Mouse (Mus musculus) splenic B cell, adult 2 months (primary cell): ENCODE results near the gene Capn2.

ENCODE experiments used
- DNase-seq: peaks from one replicate; pipeline ENCODE4 v3.0.0-alpha.2; 2011; ENCODE audit warnings: low read depth, low spot score
- H3K27me3 ChIP-seq: 2 replicates; pipeline ENCODE4 v1.6.1; 2012; ENCODE audit warnings: mild to moderate bottlenecking, low read length, moderate library complexity, mixed read lengths; ENCODE audit not compliant: control insufficient read depth, poor library complexity, insufficient read depth, severe bottlenecking
- H3K36me3 ChIP-seq: 2 replicates; pipeline ENCODE4 v1.6.1; 2012; ENCODE audit warnings: mild to moderate bottlenecking, low read length, moderate library complexity, mixed read lengths; ENCODE audit not compliant: control insufficient read depth, poor library complexity, insufficient read depth, severe bottlenecking

Gene Capn2

DNA sequence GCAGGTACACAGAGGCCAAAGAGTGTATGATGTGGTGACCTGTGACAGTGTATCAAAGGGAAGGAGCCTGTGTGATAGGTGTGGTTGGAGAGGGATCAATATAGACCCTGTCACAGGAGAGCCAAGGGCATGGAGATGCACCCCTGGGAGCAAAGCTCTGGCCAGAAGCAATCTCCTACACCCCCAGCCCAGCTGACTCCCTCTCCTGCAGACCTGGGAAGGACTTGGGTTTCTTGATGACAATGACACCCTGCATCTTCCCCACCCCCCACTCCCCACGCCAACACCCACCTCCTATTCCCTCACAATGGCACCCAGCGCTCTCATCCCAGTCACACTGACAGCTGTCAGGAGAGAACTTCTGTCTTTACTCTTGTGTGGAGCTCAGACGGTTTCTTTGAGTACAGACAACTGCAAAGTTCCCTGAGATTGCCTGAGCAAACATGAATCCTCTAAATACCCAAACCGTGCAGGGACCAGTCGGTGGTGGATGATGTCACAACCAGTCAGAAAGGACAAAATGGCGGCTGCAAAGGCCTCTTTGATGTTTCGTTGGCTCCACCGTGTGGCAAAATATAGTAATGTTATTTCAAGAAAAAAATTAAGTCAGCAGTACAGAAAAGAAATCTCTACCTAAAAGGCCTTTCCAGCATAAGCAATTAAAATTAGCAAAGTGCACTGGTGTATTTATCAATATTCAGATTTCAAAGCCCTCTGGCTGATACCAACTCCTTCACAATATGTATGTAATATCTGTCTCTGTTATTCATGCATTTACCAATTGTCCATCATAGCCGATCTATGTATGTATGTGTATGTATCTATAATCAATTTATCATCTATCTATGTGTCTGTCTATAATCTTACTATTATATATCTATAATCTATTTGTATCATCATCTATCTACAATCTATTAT is 21.9 kb upstream of the Capn2 start:
- peak; percentile 90 for DNase-seq
- Histone ChIP-seq H3K27me3 (no peaks in the 10 kb centered on the region), H3K36me3 (no peaks in the 10 kb centered on the region)

DNA sequence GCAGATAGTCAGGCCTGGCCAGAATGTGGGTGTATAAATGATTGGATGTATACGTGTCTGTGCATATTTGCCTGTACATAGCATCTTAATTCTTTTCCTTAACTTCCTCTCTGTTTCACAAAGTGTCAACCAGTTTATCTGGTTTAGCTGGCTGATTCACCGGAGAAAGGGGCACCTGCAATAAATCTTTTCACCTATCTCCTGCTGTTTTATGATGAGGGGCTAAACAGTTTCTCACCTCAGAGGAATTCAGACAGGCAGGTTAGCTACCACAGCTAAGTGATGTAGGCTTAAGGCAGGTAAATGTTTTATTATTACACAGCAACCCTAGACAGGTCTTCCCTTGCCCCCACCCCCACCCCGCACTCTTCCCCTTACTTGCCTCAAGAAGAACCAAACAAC is 17.7 kb upstream of the Capn2 start:
- H3K27me3 ChIP-seq = no peaks in the 10 kb centered on the region; the same call in 1 of the 2 replicates
- no peaks in the 10 kb centered on the region for H3K36me3 ChIP-seq
- DNase-seq = no peak

DNA sequence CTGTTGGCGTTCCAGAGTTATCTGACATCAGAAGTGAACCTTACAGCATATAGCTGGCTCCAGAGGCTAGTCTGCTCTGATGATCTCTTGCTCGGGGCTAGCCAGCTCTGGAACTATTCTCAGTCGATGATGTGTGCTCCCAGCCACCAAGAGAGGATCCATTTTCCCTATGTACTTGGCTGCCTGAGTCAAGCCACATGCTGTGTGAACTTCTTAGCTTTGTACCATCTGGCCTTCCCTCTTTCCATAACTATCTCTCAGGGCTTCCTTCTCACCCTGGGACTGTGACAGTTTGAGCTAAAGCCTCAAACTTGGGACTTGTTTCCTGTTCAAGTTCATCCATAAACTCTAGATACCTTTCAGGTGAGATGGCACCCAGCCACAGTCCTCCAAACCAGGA is 16.2 kb upstream of the Capn2 start:
- no peaks in the 10 kb centered on the region for H3K36me3 ChIP-seq
- no peak for DNase-seq
- H3K27me3 ChIP-seq = no peaks in the 10 kb centered on the region; the same call in 1 of the 2 replicates

DNA sequence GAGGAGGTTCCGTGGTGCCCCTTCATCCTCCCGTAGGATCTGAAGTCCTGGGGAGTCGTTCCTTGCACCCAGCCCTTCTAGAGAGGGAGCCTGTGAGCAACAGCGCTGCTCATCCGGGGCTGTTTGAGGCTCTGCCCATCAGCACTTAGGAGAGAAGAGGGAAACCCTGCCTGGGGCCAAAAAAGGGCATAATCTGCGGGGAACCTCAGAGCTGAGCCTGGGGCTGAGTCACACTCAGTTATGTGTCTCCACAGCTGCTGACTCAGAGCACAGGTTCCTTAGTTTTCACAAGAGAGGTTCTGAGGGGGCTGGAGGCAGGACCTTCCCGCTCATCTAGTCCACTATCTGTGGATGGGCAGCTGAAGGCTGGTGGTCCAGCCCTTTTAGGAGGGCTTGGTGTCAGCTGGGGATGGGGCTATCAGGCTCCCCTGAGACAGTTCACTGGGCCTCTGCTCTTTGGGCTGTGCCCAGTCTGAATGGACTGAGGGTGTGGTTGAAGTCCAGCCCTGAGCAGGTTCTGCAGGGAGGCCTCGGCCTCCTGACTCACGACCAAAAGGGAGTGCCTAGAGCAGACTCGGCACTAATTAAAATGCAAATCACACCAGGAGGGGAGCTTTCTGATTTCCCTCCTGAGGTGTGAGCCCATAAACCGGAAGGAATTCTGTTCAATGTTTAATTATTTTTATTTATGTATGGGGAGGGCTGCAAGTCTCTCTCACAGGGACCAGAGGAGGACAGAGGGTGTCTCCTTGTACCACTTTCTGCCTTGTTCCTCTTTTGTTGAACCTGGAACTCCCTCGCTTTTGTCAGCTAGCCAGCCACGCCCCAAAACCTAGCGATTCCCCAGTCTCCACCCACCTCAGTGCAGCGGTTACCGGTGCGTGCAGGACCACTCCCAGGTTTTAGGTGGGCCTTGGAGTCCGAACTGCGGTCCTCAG is 10.8 kb upstream of the Capn2 start:
- Histone ChIP-seq H3K27me3 (no peaks in the 10 kb centered on the region; the same call in 1 of the 2 replicates), H3K36me3 (no peaks in the 10 kb centered on the region)
- DNase-seq = peak; percentile 71

DNA sequence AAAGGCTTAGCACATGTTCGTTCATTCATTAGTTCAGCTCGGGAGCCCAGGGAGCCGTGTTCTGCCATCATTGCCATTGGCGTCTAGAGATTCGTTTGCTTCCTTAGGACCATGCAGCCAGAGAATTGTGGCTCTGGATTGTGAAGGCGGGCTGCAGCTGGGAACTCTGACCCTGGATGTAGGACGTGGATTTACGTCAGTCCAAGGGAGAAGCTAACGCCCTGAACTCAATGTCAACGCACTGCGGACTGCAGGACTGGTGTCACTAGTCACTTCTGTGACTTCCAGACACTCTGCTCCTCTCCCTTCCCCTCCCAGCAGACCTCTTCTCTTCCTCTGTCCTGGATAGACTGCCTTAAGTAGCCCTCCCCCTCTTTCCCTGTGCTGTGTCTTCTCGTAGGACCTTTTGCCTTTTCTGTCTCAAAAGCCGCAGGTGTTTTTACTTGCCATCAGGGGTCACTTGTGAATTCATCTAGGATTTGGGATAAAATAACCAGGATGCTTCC is 9.9 kb upstream of the Capn2 start:
- Histone ChIP-seq H3K36me3 (no peaks in the 10 kb centered on the region), H3K27me3 (no peaks in the 10 kb centered on the region; the same call in 1 of the 2 replicates)
- no peak for DNase-seq

DNA sequence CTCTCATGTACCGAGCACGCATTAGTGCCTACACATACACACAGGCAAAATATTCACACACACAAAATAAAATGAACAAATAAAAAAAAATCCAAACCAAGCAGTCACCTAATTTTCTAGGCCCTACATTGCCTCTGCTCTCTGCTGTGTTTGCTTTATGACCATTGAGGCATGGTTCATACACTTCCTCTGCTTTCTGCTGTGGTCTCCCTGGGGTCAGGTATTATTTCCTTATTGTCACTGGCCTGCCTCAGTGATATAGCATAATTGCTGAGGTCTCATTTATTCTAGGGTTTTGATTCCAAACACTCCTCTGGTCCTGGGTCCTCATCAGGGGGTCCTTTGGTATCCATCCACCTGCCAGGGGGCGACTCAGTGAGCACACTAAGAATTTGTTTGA is 8.2 kb upstream of the Capn2 start:
- H3K27me3 ChIP-seq = no peaks in the 10 kb centered on the region; the same call in 1 of the 2 replicates
- DNase-seq = peak; percentile 43
- no peaks in the 10 kb centered on the region for H3K36me3 ChIP-seq

DNA sequence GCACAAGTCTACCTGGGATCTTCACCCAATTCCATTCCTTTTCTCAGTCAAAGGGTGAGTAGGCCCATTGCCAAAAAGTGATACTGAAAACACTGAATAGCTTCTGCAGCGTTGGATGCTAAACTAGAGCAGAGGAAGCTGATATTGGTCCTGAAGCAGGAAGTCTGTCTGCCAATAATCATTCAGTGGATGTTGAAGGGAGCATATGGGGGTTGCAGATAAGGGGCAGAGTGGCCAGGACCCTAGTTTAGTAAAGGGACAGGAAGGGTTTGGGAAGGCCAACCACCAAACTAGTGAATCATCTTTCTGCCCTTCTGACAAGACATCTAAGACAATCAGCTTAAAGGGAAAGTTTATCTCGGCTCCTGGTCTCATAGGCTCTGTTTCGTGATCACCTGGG is 6.3 kb upstream of the Capn2 start:
- Histone ChIP-seq H3K27me3 (no peaks in the 10 kb centered on the region), H3K36me3 (no peaks in the 10 kb centered on the region)
- no peak for DNase-seq

DNA sequence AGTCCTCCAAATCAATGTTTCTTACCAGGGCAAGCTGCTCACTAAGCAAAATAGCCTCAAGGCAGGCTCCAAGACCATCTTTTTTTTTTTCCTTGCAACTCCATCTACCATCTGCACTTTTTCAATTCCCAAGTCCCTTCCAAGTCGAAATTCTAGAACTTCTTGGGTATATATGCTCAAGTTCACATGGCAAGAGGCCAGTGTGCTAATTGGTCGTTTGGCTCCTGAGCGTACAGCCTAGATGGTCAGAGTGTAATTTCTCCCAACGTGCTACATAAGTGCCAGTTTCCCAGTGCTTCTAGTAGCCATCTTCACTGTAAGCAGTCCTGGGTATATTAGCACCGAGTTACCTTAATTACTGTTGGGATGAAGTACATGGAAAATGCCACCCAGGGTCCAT is 5.6 kb upstream of the Capn2 start:
- no peaks in the 10 kb centered on the region for H3K36me3 ChIP-seq

DNA sequence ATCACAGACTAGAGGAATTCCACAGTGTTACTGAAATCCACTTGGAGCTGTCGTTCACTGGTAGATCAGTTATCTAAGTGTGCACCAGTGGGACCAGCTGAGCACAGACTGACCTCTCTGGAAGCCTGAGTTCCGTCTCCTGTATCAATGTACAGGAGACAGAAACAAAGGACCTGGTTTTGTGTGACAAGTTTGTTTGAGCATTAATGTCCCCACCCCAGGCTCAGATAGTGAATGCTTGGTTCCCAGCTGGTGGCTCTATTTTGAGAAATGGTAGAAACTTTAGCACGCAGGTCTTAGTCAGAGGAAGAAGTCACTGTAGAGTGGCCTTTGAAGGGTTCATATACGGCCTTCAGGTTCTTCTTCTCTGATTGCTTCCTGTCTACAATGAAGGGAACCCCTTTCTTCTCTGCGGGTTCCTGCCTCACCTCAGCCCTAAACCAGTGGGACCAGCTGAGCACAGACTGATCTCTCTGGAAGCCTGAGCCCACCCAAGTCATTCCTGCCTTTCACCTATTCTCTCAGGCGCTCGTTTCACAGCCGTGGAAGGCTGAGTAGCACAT is 3.6 kb upstream of the Capn2 start:
- Histone ChIP-seq H3K36me3 (no peaks in the 10 kb centered on the region), H3K27me3 (no peaks in the 10 kb centered on the region)
- no peak for DNase-seq

More for the DNA sequence above, 5.6 kb upstream of the Capn2 start:
- no peaks in the 10 kb centered on the region for H3K27me3 ChIP-seq
- DNase-seq = no peak

DNA sequence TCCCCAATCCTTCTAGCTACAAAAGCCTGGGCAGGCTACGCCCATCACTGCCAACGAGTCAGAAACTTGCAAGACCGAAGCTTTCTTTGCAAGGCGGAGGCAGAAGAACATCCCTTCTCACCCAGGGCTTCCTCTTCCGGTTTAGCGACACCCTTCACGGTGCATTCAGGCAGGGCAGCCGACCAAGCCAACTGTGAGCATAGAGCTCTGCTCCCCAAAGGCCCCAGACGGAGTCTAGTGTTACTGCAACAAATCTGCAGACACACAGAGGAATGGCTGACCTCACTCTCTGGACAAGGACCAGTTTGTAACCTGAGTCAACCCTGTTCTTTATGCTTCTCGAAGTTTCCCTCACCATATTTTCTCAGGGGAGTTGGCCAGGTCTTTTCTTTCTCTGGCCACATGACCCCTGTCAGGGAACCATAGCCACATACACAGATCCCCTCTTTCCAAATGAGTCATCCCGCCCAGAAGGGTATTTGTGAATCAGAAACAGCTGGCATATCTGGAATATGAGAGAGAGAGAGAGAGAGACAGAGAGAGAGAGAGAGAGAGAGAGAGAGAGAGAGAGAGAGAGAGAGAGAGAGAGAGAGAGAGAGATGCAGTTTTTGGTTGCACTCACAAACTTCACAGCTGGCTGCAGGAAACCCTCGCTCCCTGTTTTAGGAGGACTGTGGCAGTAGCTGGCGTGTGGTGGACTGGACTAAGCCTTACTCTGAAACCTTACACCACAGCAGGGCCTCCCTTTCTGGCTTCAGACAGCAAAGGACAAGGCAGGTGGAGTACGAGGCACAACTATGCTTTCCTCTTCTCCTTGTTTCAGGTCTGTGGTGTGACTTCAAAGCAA is 2.9 kb upstream of the Capn2 start:
- Histone ChIP-seq H3K36me3 (no peaks in the 10 kb centered on the region), H3K27me3 (no peaks in the 10 kb centered on the region)
- DNase-seq = peak; percentile 73

DNA sequence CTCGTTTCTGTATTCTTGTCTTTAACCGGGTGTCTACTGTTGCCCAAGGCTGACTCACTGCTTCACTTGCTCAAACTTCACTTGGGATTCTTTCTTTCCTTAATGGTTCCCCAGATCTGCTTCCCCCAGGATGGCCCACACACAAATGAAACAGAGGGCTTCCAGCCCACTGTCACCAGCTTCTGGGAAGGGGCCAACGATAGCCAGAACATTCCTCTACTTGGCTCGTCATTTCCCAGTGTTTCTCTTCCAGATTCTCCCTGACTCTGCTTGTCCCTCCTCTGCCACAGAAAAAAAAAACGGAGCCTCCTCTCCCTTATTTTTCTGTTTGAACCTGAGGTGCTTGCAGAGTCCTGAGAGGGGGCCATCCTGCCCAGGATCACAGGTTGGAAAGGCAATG is 1.9 kb upstream of the Capn2 start:
- Histone ChIP-seq H3K27me3 (no peaks in the 10 kb centered on the region), H3K36me3 (no peaks in the 10 kb centered on the region)
- no peak for DNase-seq

DNA sequence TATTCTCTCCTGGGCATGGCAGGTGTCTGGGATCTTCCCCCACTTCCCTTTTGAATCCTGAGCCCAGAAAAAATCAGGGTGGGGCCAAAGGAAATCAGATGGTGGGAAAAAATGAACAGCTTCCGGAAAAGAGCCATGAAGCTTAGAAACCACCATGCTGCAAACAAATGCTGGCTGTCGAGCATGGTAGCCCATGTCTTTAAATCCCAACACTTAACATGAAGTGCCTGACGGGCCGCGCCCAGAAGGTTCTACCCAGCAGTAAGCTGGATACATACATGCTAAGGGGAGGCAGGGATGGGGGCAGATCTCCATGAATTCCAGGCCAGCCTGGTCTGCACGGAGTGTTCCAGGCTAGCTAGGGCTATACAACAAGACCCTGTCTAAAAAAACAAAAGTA is 1.4 kb upstream of the Capn2 start:
- no peaks in the 10 kb centered on the region for H3K27me3 ChIP-seq
- no peak for DNase-seq
- H3K36me3 ChIP-seq = no peaks in the 10 kb centered on the region

DNA sequence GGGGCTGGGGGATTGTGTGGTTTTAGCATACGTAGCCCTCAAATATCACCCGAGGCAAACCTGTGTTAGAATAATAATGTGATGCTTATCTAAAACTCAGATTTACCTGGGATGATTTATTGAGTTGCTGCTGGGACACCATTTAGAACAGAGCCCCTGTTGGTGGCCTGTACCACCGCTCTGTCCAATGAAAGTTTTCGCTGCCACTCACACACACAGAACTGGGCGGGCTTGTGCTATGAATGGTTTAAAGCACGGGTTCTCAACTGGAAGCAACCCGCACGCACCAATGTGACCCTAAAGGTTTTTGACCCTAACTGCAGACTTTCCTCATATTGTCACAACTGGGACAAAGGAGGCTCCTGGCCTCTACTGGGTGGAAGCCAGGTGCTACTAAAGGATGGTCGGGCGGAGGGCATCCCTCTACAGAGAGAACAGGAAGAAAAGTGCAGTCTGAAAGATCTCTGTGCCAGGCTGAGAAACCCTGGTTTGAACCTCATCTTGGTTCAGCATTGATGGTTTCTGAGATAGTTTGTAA is 804 bp upstream of the Capn2 start:
- no peak for DNase-seq
- no peaks in the 10 kb centered on the region for H3K36me3 ChIP-seq
- H3K27me3 ChIP-seq = no peaks in the 10 kb centered on the region

DNA sequence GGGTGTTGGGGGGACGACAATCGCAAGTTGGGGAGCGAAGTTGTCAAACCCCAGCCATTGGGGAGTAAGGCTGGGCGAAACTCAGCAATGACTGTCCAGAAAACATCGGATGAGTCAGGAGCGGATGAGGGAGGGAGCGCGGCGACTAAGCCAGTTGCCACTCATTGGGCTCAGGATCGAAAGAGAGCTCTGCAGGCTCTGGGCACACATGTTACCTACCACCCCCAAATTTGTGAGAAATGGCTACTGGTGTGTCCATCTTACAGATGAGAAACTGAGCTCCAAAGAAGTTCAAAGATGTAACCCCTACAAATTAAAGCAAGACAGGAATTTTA is 236 bp upstream of the Capn2 start:
- H3K36me3 ChIP-seq = no peaks in the 10 kb centered on the region
- DNase-seq = no peak
- H3K27me3 ChIP-seq = no peaks in the 10 kb centered on the region
